Mouse (Mus musculus) bone marrow, adult 2 months (tissue): ENCODE results near the gene Bmpr1a.

Experiments
- CTCF ChIP-seq: fragments of 200-500 bp; IDR thresholded peaks from 2 replicates; pipeline ENCODE4 v1.5.1; 2011; ENCODE audit warnings: low read length, control low read depth; ENCODE audit not compliant: control insufficient read depth, insufficient read depth
- POLR2A ChIP-seq: fragments of 200-500 bp; IDR thresholded peaks from 2 replicates; pipeline ENCODE4 v1.6.1; 2011; ENCODE audit warnings: low read depth, mild to moderate bottlenecking, control low read depth, low read length, borderline replicate concordance; ENCODE audit not compliant: control insufficient read depth

DNA sequence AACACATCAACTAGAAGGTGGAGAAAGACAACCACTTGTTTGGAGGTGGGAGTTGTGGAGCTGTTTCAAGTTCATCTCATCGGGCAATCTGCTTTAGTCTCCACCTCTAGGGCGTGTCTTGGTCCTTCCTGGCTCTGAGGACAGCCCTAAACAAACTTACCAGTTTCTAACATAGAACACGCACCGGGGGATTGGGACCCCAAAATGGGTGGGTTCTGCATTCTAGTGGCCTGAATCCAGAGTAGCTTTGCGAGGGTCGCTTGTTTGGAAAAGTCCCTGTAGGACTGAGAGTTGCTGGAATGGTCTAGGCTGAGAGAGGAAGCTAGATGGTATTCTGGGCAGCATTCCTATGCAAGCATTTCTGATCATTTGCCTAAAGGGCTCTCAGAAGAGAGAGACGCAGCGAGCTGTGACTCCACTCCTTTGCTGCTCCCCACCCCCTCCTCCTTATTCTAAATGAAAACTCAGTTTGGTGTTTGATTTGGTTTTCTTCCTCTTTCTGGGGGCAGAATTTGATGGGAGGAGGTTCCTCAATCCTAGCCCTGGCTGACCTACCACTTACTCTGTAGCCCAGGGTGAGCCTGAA, 14.9 kb upstream of the Bmpr1a start:
- TF ChIP-seq POLR2A (no peak), CTCF (no peak)
